Mouse (Mus musculus): ENCODE measurements around the gene Smim10l1. TPM values are rescaled to one million over a fixed set of nuclear protein-coding genes. Genes with fewer than 3 reads are reported as not detected.

Gene Smim10l1
- 48.9 and 110 TPM in 2 replicates for polyA plus RNA-seq (2012; rRNA removed)

GRCm38 (mm10) chr6:133104609-133104921 lies at the start of gene Smim10l1:
Smim10l1 (plus strand) TSS chr6:133104909.

GRCm38 (mm10) chr6:133055716-133056115 lies 49.0 kb upstream of the Smim10l1 start, which contains the start of gene Tas2r140:
Tas2r140 (minus strand) TSS chr6:133055816.

Other genes with a start within 250 kb of the Smim10l1 start
- not detected in 2 replicates for gene Tas2r116, start 249.5 kb upstream of the Smim10l1 start, polyA plus RNA-seq (2012; rRNA removed)
- not detected in 2 replicates for gene Tas2r110, start 236.9 kb upstream of the Smim10l1 start, polyA plus RNA-seq (2012; rRNA removed)
- not detected in 2 replicates for gene Tas2r113, start 211.9 kb upstream of the Smim10l1 start, polyA plus RNA-seq (2012; rRNA removed)
- gene Tas2r125, start 195.3 kb upstream of the Smim10l1 start, polyA plus RNA-seq (2012; rRNA removed), result not detected in 2 replicates
- gene Tas2r129, start 153.8 kb upstream of the Smim10l1 start, polyA plus RNA-seq (2012; rRNA removed), result not detected in 2 replicates
- gene Tas2r131, start 147.0 kb upstream of the Smim10l1 start, polyA plus RNA-seq (2012; rRNA removed), result not detected in 2 replicates
- not detected in 2 replicates for gene Tas2r109, start 123.9 kb upstream of the Smim10l1 start, polyA plus RNA-seq (2012; rRNA removed)
- gene Tas2r103, start 67.8 kb upstream of the Smim10l1 start, polyA plus RNA-seq (2012; rRNA removed), result not detected in 2 replicates
- not detected in 2 replicates for gene Tas2r140, start 49.1 kb upstream of the Smim10l1 start, polyA plus RNA-seq (2012; rRNA removed)
- not detected in 2 replicates for gene 5530400C23Rik, start 187.3 kb downstream of the Smim10l1 start, polyA plus RNA-seq (2012; rRNA removed)